Mouse (Mus musculus) testis, adult 2 months (tissue): Measurements from ENCODE around the gene Chst11.

Source experiments
- CTCF ChIP-seq: fragments of 200-500 bp; IDR thresholded peaks from 2 replicates; pipeline ENCODE4 v1.5.1; 2012; ENCODE audit warnings: low read depth, mild to moderate bottlenecking, inconsistent platforms, low read length, moderate library complexity; ENCODE audit not compliant: control insufficient read depth, insufficient read depth, insufficient replicate concordance
- POLR2A ChIP-seq: fragments of 200-500 bp; IDR thresholded peaks from 2 replicates; pipeline ENCODE4 v1.6.1; 2012; ENCODE audit warnings: low read depth, mild to moderate bottlenecking, inconsistent platforms, low read length, moderate library complexity; ENCODE audit not compliant: control insufficient read depth

DNA sequence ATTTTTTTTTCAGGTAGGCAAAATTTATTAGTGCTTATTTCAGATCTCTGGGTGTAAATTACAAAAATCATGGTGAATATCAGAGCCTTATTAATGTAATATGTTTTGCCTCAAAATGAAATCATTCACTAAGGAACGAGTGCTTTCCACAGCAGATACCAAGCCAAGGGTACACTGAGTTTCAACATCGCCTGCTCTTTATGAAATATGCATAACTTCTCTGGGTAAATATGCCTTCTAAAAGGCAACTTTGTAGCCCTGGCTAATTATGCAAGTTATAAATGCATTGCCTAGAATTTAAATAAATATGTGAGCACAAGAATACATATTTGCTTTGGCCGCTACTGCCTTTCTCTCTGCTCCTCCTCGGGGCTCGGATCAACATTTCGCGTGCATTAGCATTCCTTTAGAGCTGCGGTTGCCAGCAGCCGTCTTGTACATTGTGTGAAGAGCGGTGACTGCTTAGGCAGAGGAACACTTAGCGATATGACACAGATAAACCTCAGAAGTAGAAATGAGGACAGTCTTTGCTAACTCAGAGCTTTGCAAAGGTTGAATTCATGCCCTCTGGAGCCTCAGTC, 256.9 kb downstream of the Chst11 start:
- no peak for TF ChIP-seq CTCF
- TF ChIP-seq POLR2A: no peak
